Mouse (Mus musculus) intestine, embryonic 16.5 days (tissue): ENCODE data around the gene Eef1akmt3. TPM values are rescaled to one million over a fixed set of nuclear protein-coding genes. Genes with fewer than 3 reads are reported as not detected.
"Not testable (repeated sequence)": the region's sequence is repeated elsewhere in the genome, so short reads cannot be mapped to it uniquely, and the experiment has no call there.

ENCODE experiments used
- ATAC-seq: fragments of 200-750 bp; cut with Nextera tagmentation; 2 replicates; pipeline ENCODE4 v1.8.0; 2017; ENCODE audit warnings: moderate TSS enrichment, moderate library complexity
- H3K27ac ChIP-seq: fragments of 300-500 bp; sonication (generic); 2 replicates; pipeline ENCODE4 v1.5.1; 2014; ENCODE audit warnings: mild to moderate bottlenecking, low read length
- H3K27me3 ChIP-seq: fragments of 300-500 bp; sonication (generic); replicated peaks from 2 replicates; pipeline ENCODE4 v1.6.1; 2014; ENCODE audit warnings: low read length, control low read depth, mixed read lengths; ENCODE audit not compliant: control insufficient read depth, insufficient read depth
- H3K36me3 ChIP-seq: fragments of 300-500 bp; sonication (generic); 2 replicates; pipeline ENCODE4 v1.6.1; 2014; ENCODE audit warnings: low read length, control low read depth; ENCODE audit not compliant: control insufficient read depth, insufficient read depth
- H3K4me1 ChIP-seq: fragments of 300-500 bp; sonication (generic); 2 replicates; pipeline ENCODE4 v1.6.1; 2014; ENCODE audit warnings: low read length, control low read depth, mixed read lengths; ENCODE audit not compliant: control insufficient read depth, insufficient read depth
- H3K4me2 ChIP-seq: fragments of 300-500 bp; sonication (generic); 2 replicates; pipeline ENCODE4 v1.6.1; 2014; ENCODE audit warnings: low read depth, low read length, control low read depth
- H3K4me3 ChIP-seq: fragments of 300-500 bp; sonication (generic); 2 replicates; pipeline ENCODE4 v1.5.1; 2014; ENCODE audit warnings: mild to moderate bottlenecking, low read length
- H3K9ac ChIP-seq: fragments of 300-500 bp; sonication (generic); 2 replicates; pipeline ENCODE4 v1.6.1; 2014; ENCODE audit warnings: low read depth, low read length
- H3K9me3 ChIP-seq: fragments of 300-500 bp; sonication (generic); 2 replicates; pipeline ENCODE4 v1.6.1; 2016; ENCODE audit warnings: low read length, control low read depth; ENCODE audit not compliant: control insufficient read depth
- WGBS: fragments of 180-500 bp; shearing (Covaris S2); extraction: QIAGEN DNeasy Blood & Tissue Kit; methylation state at CpG from one replicate; pipeline ENCODE4 v1.1.7; 2014; 5-methylcytosine and 5-hydroxymethylcytosine counted together
- polyA plus RNA-seq: library from polyadenylated mRNA; unstranded; fragments of >200 nt; fragmentation: Nextera tagmentation; extraction: Ambion mirVana; gene quantifications from 2 replicates; pipeline ENCODE4 v1.2.1, GENCODE M21; 2015

The Eef1akmt3 gene
- polyA plus RNA-seq, 1 experiment from 2014 or later = 0.49 TPM

- not testable (repeated sequence) for H3K27ac ChIP-seq, ATAC-seq, H3K36me3 ChIP-seq, H3K4me3 ChIP-seq, H3K4me2 ChIP-seq, H3K9me3 ChIP-seq, H3K9ac ChIP-seq, H3K27me3 ChIP-seq
- WGBS = 81% methylated on average over 4 of the region's 4 CpGs
- peaks cover 16% of the 10 kb centered on the region for H3K4me1 ChIP-seq
Measured at GRCm38 (mm10) chr10:127072270-127072669, 31.0 kb upstream of the Eef1akmt3 start.

- ATAC-seq = no peak
- peak overlapping the region; percentile 94 for H3K4me2 ChIP-seq
Measured at GRCm38 (mm10) chr10:127071203-127071602, 29.9 kb upstream of the Eef1akmt3 start.

GRCm38 (mm10) chr10:127070190-127071121 is 29.1 kb upstream of the Eef1akmt3 start, which contains the start of gene Tspan31:
Tspan31 (minus strand) TSS chr10:127070264.
- Histone ChIP-seq H3K4me3 (peak within 1 kb of the TSS; percentile 69), H3K4me1 (peaks cover 23% of the 10 kb centered on the region), H3K27ac (peak within 1 kb of the TSS; percentile 86), H3K9me3 (no peaks in the 10 kb centered on the region), H3K4me2 (peak within 1 kb of the TSS; percentile 94), H3K36me3 (peaks cover 21% of the 10 kb centered on the region), H3K9ac (peak within 1 kb of the TSS; percentile 84), H3K27me3 (peaks cover 4% of the 10 kb centered on the region; the same call in 1 of the 2 replicates)
- peak; percentile 86 for ATAC-seq
- 1% methylated on average over 36 of the region's 36 CpGs for WGBS

More at GRCm38 (mm10) chr10:127071203-127071602, 29.9 kb upstream of the Eef1akmt3 start:
- H3K4me3 ChIP-seq = peak overlapping the region; percentile 69
- H3K9me3 ChIP-seq = no peaks in the 10 kb centered on the region
- peaks cover 23% of the 10 kb centered on the region for H3K4me1 ChIP-seq
- no peak overlapping the region for H3K27ac ChIP-seq
- WGBS = 64% methylated on average over 9 of the region's 9 CpGs
- H3K27me3 ChIP-seq = peaks cover 7% of the 10 kb centered on the region; the same call in 1 of the 2 replicates
- peak overlapping the region; percentile 80; the same call in 1 of the 2 replicates for H3K9ac ChIP-seq
- peaks cover 16% of the 10 kb centered on the region for H3K36me3 ChIP-seq

GRCm38 (mm10) chr10:127069281-127070189 is 28.2 kb upstream of the Eef1akmt3 start:
- Histone ChIP-seq H3K4me2 (peak overlapping the region; percentile 94), H3K9me3 (no peaks in the 10 kb centered on the region), H3K36me3 (peaks cover 21% of the 10 kb centered on the region), H3K27ac (peak overlapping the region; percentile 86), H3K4me3 (peak overlapping the region; percentile 69), H3K27me3 (no peaks in the 10 kb centered on the region), H3K4me1 (peaks cover 32% of the 10 kb centered on the region), H3K9ac (peak overlapping the region; percentile 84)
- ATAC-seq = peak; percentile 34
- 6% methylated on average over 30 of the region's 30 CpGs for WGBS

GRCm38 (mm10) chr10:127068360-127069038 is 27.2 kb upstream of the Eef1akmt3 start:
- ATAC-seq = no peak
- WGBS = 70% methylated on average over 9 of the region's 9 CpGs
- Histone ChIP-seq H3K27me3 (no peaks in the 10 kb centered on the region), H3K4me2 (peak overlapping the region; percentile 94), H3K4me3 (peak overlapping the region; percentile 69), H3K9ac (no peak overlapping the region), H3K36me3 (peaks cover 21% of the 10 kb centered on the region), H3K9me3 (no peaks in the 10 kb centered on the region), H3K4me1 (peaks cover 33% of the 10 kb centered on the region), H3K27ac (peak overlapping the region; percentile 86)

GRCm38 (mm10) chr10:127066519-127067018 is 25.3 kb upstream of the Eef1akmt3 start:
- peak overlapping the region; percentile 35; the same call in 1 of the 2 replicates for H3K27ac ChIP-seq
- 86% methylated on average over 14 of the region's 14 CpGs for WGBS

GRCm38 (mm10) chr10:127065981-127066380 is 24.7 kb upstream of the Eef1akmt3 start:
- Histone ChIP-seq H3K4me3 (no peak overlapping the region), H3K4me1 (peaks cover 28% of the 10 kb centered on the region), H3K27me3 (no peaks in the 10 kb centered on the region), H3K27ac (peak overlapping the region; percentile 61; the same call in 1 of the 2 replicates), H3K36me3 (peaks cover 21% of the 10 kb centered on the region), H3K4me2 (no peak overlapping the region), H3K9ac (no peak overlapping the region), H3K9me3 (no peaks in the 10 kb centered on the region)
- peak; percentile 11 for ATAC-seq
- 61% methylated on average over 9 of the region's 9 CpGs for WGBS

More at GRCm38 (mm10) chr10:127066519-127067018, 25.3 kb upstream of the Eef1akmt3 start:
- Histone ChIP-seq H3K4me1 (peaks cover 33% of the 10 kb centered on the region), H3K36me3 (peaks cover 21% of the 10 kb centered on the region), H3K9me3 (no peaks in the 10 kb centered on the region), H3K9ac (no peak overlapping the region), H3K27me3 (no peaks in the 10 kb centered on the region), H3K4me2 (no peak overlapping the region), H3K4me3 (no peak overlapping the region)
- no peak for ATAC-seq

GRCm38 (mm10) chr10:127063913-127064870 is 22.9 kb upstream of the Eef1akmt3 start:
- peak overlapping the region; percentile 87 for H3K9ac ChIP-seq
- H3K9me3 ChIP-seq = no peaks in the 10 kb centered on the region
- no peak for ATAC-seq
- peak overlapping the region; percentile 81 for H3K27ac ChIP-seq
- H3K4me2 ChIP-seq = peak overlapping the region; percentile 65
- H3K36me3 ChIP-seq = peaks cover 21% of the 10 kb centered on the region
- H3K4me3 ChIP-seq = peak overlapping the region; percentile 73
- 8% methylated on average over 37 of the region's 37 CpGs for WGBS
- peaks cover 29% of the 10 kb centered on the region for H3K4me1 ChIP-seq
- no peaks in the 10 kb centered on the region for H3K27me3 ChIP-seq
